In genomic region chr3:50442341-50443292, GRCm38 (mm10) we compare ENCODE assay signal across 8 mouse cellular contexts. TPM values are rescaled to one million over a fixed set of nuclear protein-coding genes. Genes with fewer than 3 reads are reported as not detected.
A peak's percentile ranks its signal among the peaks of the same experiment; 100 is the strongest.
DNase-seq lines count a peak whose midpoint lies in the region; ATAC-seq and TF ChIP-seq lines count a peak whose summit lies in the region.

No protein-coding gene starts in this region.

- 78% methylated on average over 19 of the region's 19 CpGs for WGBS in heart, embryonic 15.5 days
- WGBS in heart, adult 2 months: 85% methylated on average over 19 of the region's 19 CpGs
- WGBS in forebrain, embryonic 13.5 days: 73% methylated on average over 19 of the region's 19 CpGs
- WGBS in liver, postnatal 0 days (ENCODE audit: insufficient replicate concordance): 72% methylated on average over 19 of the region's 19 CpGs

- no peaks in the 10 kb centered on the region for H3K36me3 ChIP-seq in heart, embryonic 15.5 days
- no peaks in the 10 kb centered on the region for H3K36me3 ChIP-seq in heart, adult 2 months (ENCODE audit: control insufficient read depth, insufficient read depth, low read length)
- peaks cover 0 to 32% of the 10 kb centered on the region in 2 experiments; a peak in 2 of 4 replicates for H3K36me3 ChIP-seq in MEL (ENCODE audit: control insufficient read depth in 1 of 2, insufficient read depth in 2 of 2, low read length in 2 of 2)
- H3K36me3 ChIP-seq in forebrain, embryonic 13.5 days (ENCODE audit: poor library complexity, severe bottlenecking): no peaks in the 10 kb centered on the region
- no peaks in the 10 kb centered on the region for H3K36me3 ChIP-seq in liver, postnatal 0 days (replicated peaks; ENCODE audit: insufficient read depth, low read length)

- no peak for TF ChIP-seq CTCF in heart, adult 2 months (IDR thresholded peaks at IDR 0.05)
- TF ChIP-seq CTCF in MEL (IDR thresholded peaks at IDR 0.05 in 2 of 3, conservative IDR thresholded peaks at IDR 0.05 in 1 of 3; ENCODE audit: control insufficient read depth in 1 of 3, insufficient read depth in 1 of 3, low read depth in 2 of 3, low read length in 3 of 3, poor library complexity in 1 of 3, severe bottlenecking in 1 of 3): no peak
- TF ChIP-seq CTCF in liver, postnatal 0 days (IDR thresholded peaks at IDR 0.05; ENCODE audit: low read depth): no peak

- TF ChIP-seq POLR2A in heart, adult 2 months (IDR thresholded peaks at IDR 0.05; ENCODE audit: insufficient read depth, low read depth, low read length): no peak
- no peak for TF ChIP-seq POLR2A in MEL (IDR thresholded peaks at IDR 0.05; ENCODE audit: control insufficient read depth in 1 of 2, insufficient read depth in 1 of 2, low read depth in 1 of 2, low read length in 2 of 2, poor library complexity in 1 of 2)

- no peak for ATAC-seq in heart, embryonic 15.5 days (replicated peaks; ENCODE audit: insufficient number of reproducible peaks, insufficient read depth, low FRiP score, low read depth)
- 0 out of 2 replicates have a peak, but pooled peaks have one; percentile 20 for ATAC-seq in forebrain, embryonic 13.5 days
- no peak for ATAC-seq in liver, postnatal 0 days

- no peaks in the 10 kb centered on the region for H3K27me3 ChIP-seq in heart, embryonic 15.5 days
- no peaks in the 10 kb centered on the region for H3K27me3 ChIP-seq in heart, adult 2 months (ENCODE audit: control insufficient read depth, insufficient read depth, low read length)
- H3K27me3 ChIP-seq in MEL (ENCODE audit: control insufficient read depth in 1 of 2, insufficient read depth in 2 of 2, low read length in 2 of 2): peaks cover 0 to 2% of the 10 kb centered on the region in 2 experiments; a peak in 1 of 4 replicates
- no peaks in the 10 kb centered on the region for H3K27me3 ChIP-seq in forebrain, embryonic 13.5 days
- H3K27me3 ChIP-seq in liver, postnatal 0 days (ENCODE audit: insufficient read depth, low read length): 0 out of 2 replicates have a peak, but pooled peaks cover 3% of the 10 kb centered on the region

- TF ChIP-seq RAD21 in MEL (IDR thresholded peaks at IDR 0.05; ENCODE audit: low read depth, low read length): no peak

- no peak for DNase-seq in heart, adult 2 months
- DNase-seq in MEL (ENCODE audit: low read depth, low spot score): peak; percentile 69
- DNase-seq in liver, postnatal 0 days: no peak
- DNase-seq in thymus, postnatal 14 days: peak; percentile 86
- DNase-seq in layer of hippocampus, adult 18-20 months (ENCODE audit: low spot score in 2 of 2): no peak
- DNase-seq in c-Kit-positive CD71-positive TER-119-positive erythroid progenitor cells, embryonic 14.5 days (ENCODE audit: low spot score): no peak

- no peak overlapping the region for H3K27ac ChIP-seq in heart, embryonic 15.5 days
- no peak overlapping the region for H3K27ac ChIP-seq in heart, adult 2 months
- H3K27ac ChIP-seq in MEL (ENCODE audit: control insufficient read depth, low read depth, low read length): peak overlapping the region; percentile 85
- H3K27ac ChIP-seq in forebrain, embryonic 13.5 days: no peak overlapping the region
- 0 out of 2 replicates have a peak overlapping the region, but pooled peaks have one; percentile 9 for H3K27ac ChIP-seq in liver, postnatal 0 days (ENCODE audit: low read depth)

- intact Hi-C loops in heart, adult 2 months (cut with DNase I): no loop called here

- peak overlapping the region; percentile 75 for H3K4me2 ChIP-seq in heart, embryonic 15.5 days
- peak overlapping the region; percentile 64 for H3K4me2 ChIP-seq in forebrain, embryonic 13.5 days
- H3K4me2 ChIP-seq in liver, postnatal 0 days (ENCODE audit: low read depth, low read length): peak overlapping the region; percentile 62

- peak overlapping the region; percentile 40 for H3K4me3 ChIP-seq in heart, embryonic 15.5 days
- no peak overlapping the region for H3K4me3 ChIP-seq in heart, adult 2 months
- H3K4me3 ChIP-seq in MEL (ENCODE audit: control insufficient read depth in 1 of 2, insufficient read depth in 1 of 2, low read depth in 2 of 2, low read length in 2 of 2): peak overlapping the region; percentile 76 to 85
- peak overlapping the region; percentile 29; the same call in 1 of the 2 replicates for H3K4me3 ChIP-seq in forebrain, embryonic 13.5 days
- 0 out of 2 replicates have a peak overlapping the region, but pooled peaks have one; percentile 43 for H3K4me3 ChIP-seq in liver, postnatal 0 days (ENCODE audit: low read depth, low read length)

- H3K4me1 ChIP-seq in heart, embryonic 15.5 days (replicated peaks): peaks cover 6% of the 10 kb centered on the region
- no peaks in the 10 kb centered on the region for H3K4me1 ChIP-seq in heart, adult 2 months (ENCODE audit: control insufficient read depth, insufficient read depth, low read length)
- H3K4me1 ChIP-seq in MEL (ENCODE audit: control insufficient read depth in 1 of 2, insufficient read depth in 2 of 2, low read length in 2 of 2): peaks cover 8 to 18% of the 10 kb centered on the region in 2 experiments
- peaks cover 14% of the 10 kb centered on the region for H3K4me1 ChIP-seq in forebrain, embryonic 13.5 days
- H3K4me1 ChIP-seq in liver, postnatal 0 days (ENCODE audit: insufficient read depth): 0 out of 2 replicates have a peak, but pooled peaks cover 2% of the 10 kb centered on the region

- H3K9ac ChIP-seq in heart, embryonic 15.5 days: no peak overlapping the region
- H3K9ac ChIP-seq in heart, adult 2 months (ENCODE audit: low read depth, low read length): no peak overlapping the region
- H3K9ac ChIP-seq in MEL (ENCODE audit: control insufficient read depth, low read depth, low read length, poor library complexity, severe bottlenecking): peak overlapping the region; percentile 82
- H3K9ac ChIP-seq in forebrain, embryonic 13.5 days: no peak overlapping the region
- no peak overlapping the region for H3K9ac ChIP-seq in liver, postnatal 0 days (replicated peaks)

- H3K79me2 ChIP-seq in heart, adult 2 months (replicated peaks; ENCODE audit: control insufficient read depth, insufficient read depth, low read length): no peaks in the 10 kb centered on the region
- H3K79me2 ChIP-seq in MEL (ENCODE audit: control insufficient read depth, insufficient read depth, low read length, poor library complexity): no peaks in the 10 kb centered on the region; the same call in 1 of the 2 replicates

- TF ChIP-seq EP300 in heart, adult 2 months (IDR thresholded peaks at IDR 0.05; ENCODE audit: insufficient read depth, low read depth, low read length): no peak
- TF ChIP-seq EP300 in MEL (IDR thresholded peaks at IDR 0.05; ENCODE audit: low read depth in 1 of 2, low read length in 2 of 2): no peak
- no peak for TF ChIP-seq EP300 in liver, postnatal 0 days (IDR thresholded peaks at IDR 0.05; ENCODE audit: low read depth)

- no peaks in the 10 kb centered on the region for H3K9me3 ChIP-seq in heart, embryonic 15.5 days (replicated peaks)
- H3K9me3 ChIP-seq in MEL (replicated peaks; ENCODE audit: insufficient read depth, low read length): no peaks in the 10 kb centered on the region
- no peaks in the 10 kb centered on the region for H3K9me3 ChIP-seq in forebrain, embryonic 13.5 days (replicated peaks)
- no peaks in the 10 kb centered on the region for H3K9me3 ChIP-seq in liver, postnatal 0 days (ENCODE audit: low read length)

TF ChIP-seq in MEL, 35 proteins besides CTCF, POLR2A, EP300 and RAD21:
- no peak; the same call in 1 of the 2 replicates for TF ChIP-seq MXI1 (IDR thresholded peaks at IDR 0.05; ENCODE audit: low read depth, low read length)
- TF ChIP-seq ELF1 (IDR thresholded peaks at IDR 0.05; ENCODE audit: low read depth, low read length): no peak
- 0 out of 2 replicates have a peak, but pooled peaks have one; percentile 0 for TF ChIP-seq SIN3A (IDR thresholded peaks at IDR 0.05; ENCODE audit: low read length)
- no peak for TF ChIP-seq BHLHE40 (IDR thresholded peaks at IDR 0.05; ENCODE audit: borderline replicate concordance, low read depth, low read length)
- peak; percentile 47; the same call in 1 of the 2 replicates for TF ChIP-seq ZKSCAN1 (IDR thresholded peaks at IDR 0.05; ENCODE audit: low read depth, low read length)
- TF ChIP-seq USF2 (IDR thresholded peaks at IDR 0.05; ENCODE audit: borderline replicate concordance in 1 of 2, insufficient read depth in 1 of 2, low read depth in 1 of 2, low read length in 2 of 2): no peak
- TF ChIP-seq NELFE (IDR thresholded peaks at IDR 0.05; ENCODE audit: low read depth, low read length): no peak
- TF ChIP-seq ZNF384 (IDR thresholded peaks at IDR 0.05; ENCODE audit: low read depth, low read length): peak; percentile 97

RNA-seq across cellular contexts. Expression of gene Slc7a11, which starts 0.8 kb away (rescaled TPM):
- polyA plus RNA-seq in heart, embryonic 15.5 days (2015; fragmentation: Nextera tagmentation; extraction: Ambion mirVana): 0.10 and 0.22 TPM in 2 replicates
- under 1 TPM in 1 of 2 experiments, not detected in 1; 0.20 TPM for total RNA-seq in heart, adult 2 months (2021)
- polyA plus RNA-seq in heart, adult 2 months (2012; rRNA removed): 0.02 and 0.03 TPM in 2 replicates
- total RNA-seq in MEL (2012; rRNA removed): 0.69 and 7.0 TPM in 2 replicates
- polyA plus RNA-seq in MEL (2012; ENCODE audit: insufficient read depth in 1 of 2, insufficient read length in 2 of 2, low read depth in 1 of 2, low replicate concordance in 2 of 2, missing spikeins in 1 of 2): 1 to 10 TPM in 1 of 2 experiments, not detected in 1; 3.3 TPM
- polyA plus RNA-seq in forebrain, embryonic 13.5 days (2015; fragmentation: Nextera tagmentation; extraction: Ambion mirVana): 1.8 TPM in 2 replicates
- polyA plus RNA-seq in liver, postnatal 0 days (2015; fragmentation: Nextera tagmentation; extraction: Ambion mirVana): 0.07 and 0.14 TPM in 2 replicates
- 10 to 100 TPM; 23.4 to 24.0 TPM for total RNA-seq in layer of hippocampus, adult 18-20 months (2021)

Comparison
In these comparisons a context has a peak if more than half of its experiments do, and no peak if none do; other contexts are left out.
1. H3K27ac ChIP-seq: peak in MEL (single experiment) and liver, postnatal 0 days (single experiment); none in heart, embryonic 15.5 days (single experiment), heart, adult 2 months (single experiment) and forebrain, embryonic 13.5 days (single experiment).
2. DNase-seq: peak in MEL (single experiment) and thymus, postnatal 14 days (single experiment); none in heart, adult 2 months (0 of 2), liver, postnatal 0 days (single experiment), layer of hippocampus, adult 18-20 months (0 of 2) and c-Kit-positive CD71-positive TER-119-positive erythroid progenitor cells, embryonic 14.5 days (single experiment).
3. Peak in every context shown above with its lines, with median percentiles within 50 percentile points of each other: H3K4me2 ChIP-seq.